Mouse (Mus musculus): ENCODE measurements around the gene Cdh15.

Cdh15 gene

GRCm38 (mm10) chr8:122893451-122893850 lies 45.7 kb downstream of the Cdh15 start:
- DNase-seq (ENCODE audit: low spot score) = no peak

- no peak for DNase-seq (ENCODE audit: low spot score)
These were observed 48.6 kb downstream of the Cdh15 start for GRCm38 (mm10) chr8:122896317-122896716.

GRCm38 (mm10) chr8:122897200-122897599 lies 49.4 kb downstream of the Cdh15 start:
- no peak for DNase-seq (ENCODE audit: low spot score)

GRCm38 (mm10) chr8:122898018-122898417 lies 50.3 kb downstream of the Cdh15 start:
- DNase-seq (ENCODE audit: low spot score) = no peak

- no peak for DNase-seq (ENCODE audit: low spot score)
These were observed 50.7 kb downstream of the Cdh15 start for GRCm38 (mm10) chr8:122898473-122898872.

- no peak for DNase-seq (ENCODE audit: low spot score)
These were observed 51.3 kb downstream of the Cdh15 start for GRCm38 (mm10) chr8:122899085-122899484.

- no peak for DNase-seq (ENCODE audit: low spot score)
These were observed 53.7 kb downstream of the Cdh15 start for GRCm38 (mm10) chr8:122901476-122901875.

GRCm38 (mm10) chr8:122901892-122902515 lies 54.2 kb downstream of the Cdh15 start:
- DNase-seq (ENCODE audit: low spot score) = no peak

GRCm38 (mm10) chr8:122902581-122902980 lies 54.8 kb downstream of the Cdh15 start:
- DNase-seq (ENCODE audit: low spot score) = no peak

- DNase-seq (ENCODE audit: low spot score) = no peak
These were observed 55.2 kb downstream of the Cdh15 start for GRCm38 (mm10) chr8:122903002-122903401.

- DNase-seq (ENCODE audit: low spot score) = no peak
These were observed 56.7 kb downstream of the Cdh15 start for GRCm38 (mm10) chr8:122904496-122904895.

- no peak for DNase-seq (ENCODE audit: low spot score)
These were observed 57.6 kb downstream of the Cdh15 start for GRCm38 (mm10) chr8:122905346-122905745.

GRCm38 (mm10) chr8:122906463-122907021 lies 58.8 kb downstream of the Cdh15 start:
- DNase-seq (ENCODE audit: low spot score) = peak; percentile 80

- DNase-seq (ENCODE audit: low spot score) = no peak
These were observed 64.4 kb downstream of the Cdh15 start for GRCm38 (mm10) chr8:122912150-122912549.

- no peak for DNase-seq (ENCODE audit: low spot score)
These were observed 65.1 kb downstream of the Cdh15 start for GRCm38 (mm10) chr8:122912871-122913270.

GRCm38 (mm10) chr8:122916766-122917165 lies 69.0 kb downstream of the Cdh15 start:
- DNase-seq (ENCODE audit: low spot score) = no peak
